Mouse (Mus musculus) layer of hippocampus, adult 9-11 months (tissue): Measurements from ENCODE around the gene Srp68.

Experiments
- DNase-seq: peaks from one replicate; pipeline ENCODE4 v3.0.0; 2022

Gene Srp68

DNA sequence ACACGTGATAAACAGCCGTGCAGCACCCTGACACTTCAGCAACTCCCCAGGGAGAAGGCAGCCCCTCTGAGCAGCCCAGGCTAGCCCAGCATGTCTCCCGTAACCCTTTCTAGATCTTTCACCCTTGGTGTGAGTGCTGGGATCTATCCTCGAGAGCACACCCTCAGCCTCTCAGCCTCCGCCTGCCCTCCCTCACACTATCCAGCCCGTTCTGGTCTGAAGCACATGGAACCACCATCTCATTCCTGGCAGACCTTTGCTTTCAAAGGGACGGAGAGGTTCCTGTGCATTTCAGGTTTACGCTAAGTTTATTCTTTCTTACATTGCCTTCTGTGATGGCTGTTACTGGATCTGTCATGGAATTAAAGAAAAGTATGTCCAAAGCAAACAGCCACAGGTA lies 29.4 kb downstream of the Srp68 start:
- DNase-seq: no peak

DNA sequence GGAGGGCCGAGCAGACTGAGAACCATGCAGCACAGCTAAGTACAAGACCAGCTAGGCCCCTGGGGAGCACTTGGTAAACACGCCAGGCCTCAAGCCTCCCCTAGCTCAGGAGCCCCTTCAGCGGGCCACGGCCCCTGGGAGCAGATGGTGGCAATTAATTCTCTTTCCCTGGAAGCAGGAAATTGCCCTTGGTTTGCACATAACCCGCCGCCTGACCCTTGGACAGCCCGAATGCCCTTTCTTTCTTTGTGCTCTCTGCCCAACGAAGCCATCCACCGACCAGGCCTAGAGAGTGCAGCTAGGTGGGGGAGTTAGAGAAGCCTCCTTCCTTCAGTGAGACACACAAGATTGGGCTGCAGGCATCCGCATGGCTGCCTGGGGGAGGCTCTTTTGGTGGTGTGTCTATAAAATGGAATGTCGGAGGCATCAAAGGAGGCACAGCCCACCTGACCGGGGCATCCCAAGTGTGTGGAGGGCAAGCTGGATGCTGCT lies 32.2 kb downstream of the Srp68 start:
- no peak for DNase-seq

DNA sequence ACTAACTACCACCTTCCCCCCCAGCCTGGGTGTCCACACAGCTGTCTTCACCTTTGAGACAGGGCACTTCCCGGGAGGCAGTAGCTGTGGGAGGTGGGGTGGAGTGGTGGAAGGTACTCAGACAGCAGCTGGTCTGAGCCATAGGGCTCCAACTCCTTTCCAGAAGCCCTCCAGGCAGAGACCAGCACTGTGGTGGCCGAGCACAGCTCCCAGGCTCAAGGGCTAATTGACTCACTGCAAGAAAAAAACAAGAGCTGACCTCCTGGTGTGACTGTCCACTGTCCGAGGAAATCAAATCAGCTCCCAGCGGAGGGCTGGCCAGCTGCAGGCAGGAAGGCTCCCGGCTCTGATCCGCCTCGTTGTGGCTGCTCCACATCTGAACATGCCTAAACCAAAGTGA lies 34.2 kb downstream of the Srp68 start:
- DNase-seq: no peak

DNA sequence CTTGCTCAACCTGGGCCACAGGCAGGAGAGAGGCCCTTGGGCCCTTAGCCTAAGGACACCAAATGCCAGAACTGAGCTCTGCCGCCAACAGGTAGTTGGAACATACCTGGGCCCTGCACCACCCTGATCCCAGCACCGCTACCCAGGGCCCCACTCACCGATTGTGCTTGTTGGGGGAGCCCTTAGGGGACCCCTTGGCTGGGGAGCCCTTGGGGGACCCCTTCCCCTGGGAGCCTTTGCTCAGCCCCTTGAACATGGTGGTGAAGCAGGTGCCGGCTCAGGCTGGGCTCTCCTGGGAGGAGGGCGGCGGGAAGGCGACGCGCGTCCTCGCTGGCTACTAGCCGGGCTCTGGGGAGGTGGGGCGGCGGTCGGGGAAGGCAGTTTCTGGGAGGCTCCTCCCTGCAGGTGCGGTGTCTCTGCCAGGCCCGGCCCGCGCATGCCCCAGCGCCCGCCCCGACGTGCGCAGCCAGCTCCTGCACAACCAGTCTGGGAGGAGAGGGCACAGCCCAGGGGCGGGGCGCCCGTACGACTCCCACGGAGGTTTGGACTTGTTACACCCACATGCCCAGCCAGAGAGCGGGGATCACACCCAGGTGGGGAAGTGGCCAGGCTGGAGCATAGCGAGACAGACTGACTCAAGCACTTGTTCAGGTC lies 36.1 kb downstream of the Srp68 start, which contains the start of gene Evpl:
Gene Evpl (minus strand): TSS at position 336 of the 654 bp plus-strand sequence.
- no peak for DNase-seq

DNA sequence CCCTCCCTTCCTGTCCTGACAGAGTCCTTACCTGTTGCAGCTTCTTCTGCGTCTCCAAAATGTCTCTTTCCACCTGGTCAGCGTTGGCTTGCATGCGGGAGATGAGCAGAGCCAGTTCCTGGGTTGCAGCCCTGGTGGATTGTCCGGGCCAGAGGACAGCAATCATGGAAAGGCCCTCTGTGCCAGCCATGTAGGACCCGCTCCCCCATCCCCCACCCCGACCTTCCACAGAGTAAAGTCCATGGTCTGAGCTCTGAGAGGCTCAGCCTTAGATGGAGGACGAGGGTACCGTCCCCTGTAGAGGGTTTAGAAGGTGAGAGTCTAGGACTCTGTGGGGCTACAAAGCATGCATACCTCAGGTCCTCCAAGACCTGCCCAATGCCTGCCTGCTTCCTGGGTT lies 39.1 kb downstream of the Srp68 start:
- no peak for DNase-seq

DNA sequence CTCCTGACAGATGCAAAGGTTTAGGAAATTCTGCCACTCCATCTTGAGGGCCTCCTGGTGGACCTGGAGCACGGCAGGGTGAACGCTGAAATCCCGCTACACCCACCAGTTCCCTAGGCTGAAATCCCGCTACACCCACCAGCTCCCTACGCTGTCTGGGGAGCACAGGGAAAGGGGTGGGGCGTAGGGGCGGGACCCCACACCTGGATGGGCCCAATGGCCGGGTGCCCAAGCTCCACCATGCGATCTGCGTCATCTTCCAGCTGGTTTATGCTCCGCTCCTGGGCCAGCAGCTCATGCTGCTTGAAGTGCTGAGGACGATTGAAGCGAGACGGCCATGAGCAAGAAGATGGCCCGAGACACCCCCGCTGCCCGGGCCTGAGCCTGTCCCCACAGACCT lies 41.6 kb downstream of the Srp68 start:
- no peak for DNase-seq

DNA sequence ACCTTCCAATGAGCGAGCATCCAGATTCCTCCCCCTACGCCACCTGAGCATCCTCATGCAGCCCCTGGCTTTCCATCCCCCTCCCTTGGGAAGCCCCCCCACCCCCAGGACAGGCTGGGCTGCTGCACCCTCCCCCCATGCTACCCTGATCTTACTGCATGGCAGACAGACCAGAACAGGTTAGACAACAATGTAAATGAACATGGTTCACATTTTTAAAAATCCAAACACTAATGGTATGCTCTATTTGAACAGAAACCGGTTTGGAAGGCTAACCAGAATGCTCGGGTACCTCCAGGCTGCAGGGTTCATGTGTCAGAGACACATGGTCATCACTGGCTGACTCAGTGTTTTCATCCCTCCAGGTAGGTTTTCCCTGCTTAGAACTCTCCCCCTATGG lies 45.3 kb downstream of the Srp68 start:
- DNase-seq: no peak

DNA sequence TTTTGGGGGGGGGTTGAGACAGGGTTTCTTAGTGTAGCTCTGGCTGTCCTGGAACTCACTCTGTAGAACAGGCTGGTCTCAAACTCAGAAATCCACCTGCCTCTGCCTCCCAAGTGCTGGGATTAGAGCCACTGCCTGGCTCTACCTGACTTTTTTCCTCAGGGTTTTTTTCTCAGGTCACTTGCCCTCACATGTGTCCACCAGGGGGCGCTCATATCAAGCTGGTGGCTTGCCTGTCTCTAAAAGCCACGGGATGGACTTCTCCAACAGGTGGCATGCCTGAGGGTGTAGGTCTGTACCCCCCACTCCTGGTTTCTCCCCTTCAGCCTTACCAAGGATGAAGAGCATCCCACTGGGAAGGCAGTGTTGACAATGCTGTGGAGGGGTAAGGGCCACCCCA lies 47.6 kb downstream of the Srp68 start:
- DNase-seq: peak; percentile 37

DNA sequence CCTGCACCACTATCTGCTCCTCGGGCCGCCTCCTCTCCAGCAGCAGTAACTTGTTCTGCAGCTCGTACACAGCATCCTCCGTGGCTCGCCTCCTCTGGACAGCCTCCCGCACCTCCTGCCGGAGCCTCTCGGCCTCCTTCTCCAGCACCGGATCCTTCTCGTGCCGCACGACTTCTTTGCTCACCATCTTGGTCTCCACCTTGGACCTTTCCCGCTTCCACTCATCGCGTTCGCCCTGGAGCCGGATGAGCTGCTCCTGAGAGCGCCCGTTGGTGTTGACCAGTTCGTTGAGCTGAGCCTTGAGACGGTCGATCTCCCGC lies 51.3 kb downstream of the Srp68 start:
- no peak for DNase-seq

DNA sequence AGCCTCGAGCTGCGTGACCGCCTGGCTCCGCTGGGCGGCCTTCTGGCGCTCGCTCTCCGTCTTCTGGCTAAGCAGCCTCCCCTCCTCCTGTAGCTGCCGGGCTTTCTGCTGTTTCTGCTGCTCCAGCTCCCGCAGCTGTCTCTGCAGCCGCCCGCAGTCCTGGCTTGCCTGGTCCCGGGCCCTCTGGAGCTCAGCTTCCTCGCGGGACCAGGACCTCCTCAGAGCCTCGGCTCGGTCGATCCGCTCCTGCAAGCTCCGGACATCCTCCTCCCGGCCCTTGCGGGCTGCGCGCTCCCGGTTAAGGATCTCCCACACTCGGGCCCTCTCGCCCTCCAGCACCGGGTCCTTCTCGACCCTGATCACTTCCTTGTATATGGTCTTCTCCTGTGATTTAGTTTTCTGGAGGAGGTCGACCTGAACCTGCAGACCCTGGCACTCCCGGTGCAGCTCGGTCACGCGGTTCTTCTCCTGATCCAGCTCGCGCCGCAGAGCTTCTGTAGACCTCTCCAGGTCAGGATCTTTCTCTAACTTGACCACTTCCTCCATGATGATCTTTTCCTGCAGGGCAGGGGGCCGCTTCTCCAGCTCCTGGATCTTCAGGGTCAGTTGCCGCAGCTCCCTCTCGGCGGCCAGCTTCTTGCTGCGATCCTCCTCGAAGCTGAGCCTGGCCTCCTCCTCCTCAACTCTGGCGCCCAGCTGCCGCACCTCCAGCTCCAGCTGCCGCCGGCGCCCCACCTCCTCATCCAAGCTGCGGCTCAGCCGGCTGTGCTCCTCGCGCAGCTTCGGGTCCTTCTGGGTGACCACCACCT lies 51.9 kb downstream of the Srp68 start:
- DNase-seq: no peak

DNA sequence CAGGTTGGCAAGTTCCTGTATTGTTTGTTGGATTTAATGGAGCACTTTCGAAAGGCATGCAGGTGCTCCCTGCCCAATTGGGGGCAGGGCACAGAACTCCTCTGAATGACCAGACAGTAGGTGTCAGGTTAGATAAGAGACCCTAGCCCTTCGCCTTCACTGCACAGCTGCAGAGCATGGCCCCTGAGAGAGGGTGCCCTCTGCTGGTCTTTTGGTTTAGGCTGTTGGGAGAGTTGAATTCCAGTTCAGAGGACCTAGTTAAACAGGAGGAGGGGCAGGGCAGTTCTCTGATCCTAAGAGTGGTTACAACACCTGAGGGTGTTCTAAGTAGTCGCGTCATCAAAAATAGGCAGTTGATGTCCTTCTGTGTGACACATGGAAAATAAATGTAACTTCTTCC lies 54.1 kb downstream of the Srp68 start:
- DNase-seq: no peak

DNA sequence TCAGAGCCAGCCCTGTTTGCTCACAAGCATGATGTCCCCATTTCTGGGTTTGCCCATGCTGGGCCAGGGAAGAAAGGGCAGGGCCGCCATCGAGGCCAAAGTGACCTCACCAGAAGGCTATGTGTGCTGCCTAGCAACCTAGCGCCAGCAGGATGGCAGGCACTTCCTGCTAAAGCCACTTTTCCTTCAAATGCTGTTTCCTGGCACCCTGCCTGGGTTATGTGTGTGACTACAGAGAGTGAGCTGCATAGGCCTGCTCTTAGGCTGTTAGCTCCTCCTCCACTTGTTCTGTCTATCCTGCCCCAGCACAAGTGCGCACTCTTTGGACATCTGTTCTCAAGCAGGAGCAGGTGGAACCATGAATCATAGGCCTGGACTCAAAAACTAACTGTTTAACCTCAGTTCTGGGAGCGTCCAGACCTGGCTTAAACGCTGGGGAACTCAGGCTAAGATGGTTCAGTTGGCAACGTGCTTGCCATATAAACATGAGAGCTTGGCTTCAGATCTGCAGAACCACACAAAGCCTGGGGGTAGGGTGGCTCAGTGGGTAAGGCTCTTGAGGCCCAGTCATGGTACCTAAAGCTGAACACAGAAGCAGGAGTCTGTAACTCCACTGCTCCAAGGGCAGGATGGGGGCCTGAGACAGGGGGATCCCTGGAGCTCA lies 55.1 kb downstream of the Srp68 start:
- peak; percentile 91 for DNase-seq

DNA sequence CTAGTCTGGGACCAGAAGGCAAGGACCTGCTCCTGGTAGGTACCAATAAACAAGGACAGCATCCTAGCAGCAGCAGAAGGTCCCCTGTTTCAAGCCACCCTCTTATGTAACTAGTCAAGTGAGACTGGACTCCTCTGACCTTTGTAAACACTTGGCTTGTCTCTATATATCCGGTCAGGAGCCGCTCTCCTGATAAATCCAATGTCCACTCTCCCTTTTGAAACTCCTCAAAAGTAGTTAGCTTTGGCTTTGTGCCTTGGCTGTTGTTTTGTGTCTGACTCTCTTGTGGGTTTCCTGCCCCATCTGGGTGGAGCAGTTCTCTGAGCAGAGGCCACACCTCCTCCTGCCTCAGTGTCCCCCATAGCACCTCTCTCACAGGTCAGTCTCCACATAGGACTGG lies 55.8 kb downstream of the Srp68 start:
- DNase-seq: no peak

DNA sequence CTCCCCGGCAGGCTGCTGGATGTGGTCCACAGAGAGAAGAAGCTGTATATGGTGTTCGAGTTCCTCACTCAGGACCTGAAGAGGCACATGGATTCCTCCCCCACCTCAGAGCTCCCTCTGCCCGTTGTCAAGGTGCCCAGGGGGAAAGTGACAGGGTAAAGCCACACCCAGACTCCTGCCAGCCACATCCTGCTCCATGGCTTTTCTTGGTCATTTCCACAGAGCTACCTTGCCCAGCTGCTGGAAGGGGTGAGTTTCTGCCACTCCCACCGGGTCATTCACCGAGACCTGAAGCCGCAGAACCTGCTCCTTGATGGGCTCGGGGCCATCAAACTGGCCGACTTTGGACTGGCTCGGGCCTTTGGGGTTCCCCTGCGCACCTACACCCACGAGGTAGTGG lies 57.5 kb downstream of the Srp68 start:
- no peak for DNase-seq

DNA sequence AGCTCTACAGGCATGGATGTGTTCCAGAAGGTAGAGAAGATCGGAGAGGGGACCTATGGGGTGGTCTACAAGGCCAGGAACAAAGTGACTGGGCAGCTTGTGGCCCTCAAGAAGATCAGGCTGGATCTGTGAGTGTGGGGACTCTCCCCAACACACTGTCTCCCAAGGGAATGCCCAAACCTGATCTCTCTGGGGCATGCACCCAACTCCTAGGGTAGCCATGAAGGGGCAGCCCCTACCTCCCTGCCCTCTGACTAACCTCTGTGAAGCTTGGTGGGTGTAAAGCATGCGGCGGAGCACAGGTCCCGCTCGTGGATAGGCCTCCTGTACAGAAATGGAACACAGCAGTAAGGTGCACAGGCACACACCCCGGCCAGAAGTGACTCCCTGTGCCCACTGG lies 58.0 kb downstream of the Srp68 start:
- no peak for DNase-seq

DNA sequence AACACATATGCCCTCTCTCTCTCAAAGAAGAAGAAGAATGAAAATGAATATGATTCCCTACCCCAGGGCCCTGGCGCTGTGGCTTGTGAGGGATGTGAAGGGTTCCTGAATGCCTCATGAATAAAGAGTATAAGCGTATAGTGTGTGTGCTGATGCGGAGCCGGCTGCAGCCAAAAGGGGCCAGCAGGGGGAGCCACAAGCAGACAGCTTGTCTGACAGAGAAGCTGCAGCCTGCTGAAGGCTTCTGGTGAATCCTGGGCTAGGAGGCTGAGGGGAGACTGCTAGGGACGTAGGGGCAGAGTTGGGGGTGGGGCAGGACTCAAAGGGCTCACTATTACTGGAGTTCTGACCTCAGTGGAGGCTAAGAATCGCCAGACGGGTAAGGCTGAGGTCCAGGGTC lies 58.8 kb downstream of the Srp68 start:
- DNase-seq: no peak

DNA sequence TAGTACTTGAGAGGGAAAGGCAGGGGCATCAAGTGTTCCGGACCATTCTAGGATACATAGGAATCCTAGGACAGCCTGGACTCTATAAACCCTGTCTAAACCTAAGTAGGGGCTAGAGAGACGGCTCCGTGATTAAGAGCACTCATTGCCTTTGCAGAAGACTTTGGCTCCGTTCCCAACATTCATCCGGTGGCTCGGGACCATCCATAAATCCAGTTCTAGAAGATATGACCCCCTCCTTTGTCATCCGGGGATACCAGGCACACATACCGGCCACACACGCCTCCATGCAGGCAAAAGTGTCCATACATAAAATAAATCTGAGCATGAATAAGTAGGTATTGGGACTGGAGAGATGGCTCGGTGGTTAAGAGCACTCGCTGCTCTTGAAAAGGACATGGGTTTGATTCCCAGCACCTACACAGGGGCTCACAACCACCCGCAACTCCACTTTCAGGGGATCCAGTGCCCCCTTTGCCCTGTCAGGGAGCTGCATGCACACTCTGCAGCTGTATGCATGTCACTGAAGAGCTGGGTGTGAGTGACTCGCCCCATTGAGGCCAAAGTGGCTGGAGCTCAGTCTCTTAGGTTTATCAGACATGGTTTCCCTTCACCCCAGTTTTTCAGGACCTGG lies 60.0 kb downstream of the Srp68 start:
- DNase-seq: no peak

DNA sequence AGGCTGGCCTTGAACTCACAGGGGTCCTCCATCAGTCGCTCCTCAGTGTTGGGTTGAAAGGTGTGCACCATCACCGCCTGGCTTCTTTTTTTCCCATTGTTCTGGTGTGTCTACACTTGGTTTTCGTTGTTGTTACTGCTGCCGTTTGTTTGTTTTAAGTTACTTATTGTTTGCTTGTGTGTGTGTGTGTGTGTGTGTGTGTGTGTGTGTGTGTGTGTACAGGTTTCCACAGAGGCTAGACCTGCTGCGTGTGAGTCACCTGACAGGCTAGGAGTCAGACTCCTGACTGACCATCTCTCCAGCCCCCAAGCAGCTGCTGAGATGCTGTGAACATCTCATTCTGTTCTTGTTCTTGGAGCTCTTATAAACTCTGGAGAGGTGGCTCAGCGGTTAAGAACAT lies 61.2 kb downstream of the Srp68 start:
- DNase-seq: no peak

DNA sequence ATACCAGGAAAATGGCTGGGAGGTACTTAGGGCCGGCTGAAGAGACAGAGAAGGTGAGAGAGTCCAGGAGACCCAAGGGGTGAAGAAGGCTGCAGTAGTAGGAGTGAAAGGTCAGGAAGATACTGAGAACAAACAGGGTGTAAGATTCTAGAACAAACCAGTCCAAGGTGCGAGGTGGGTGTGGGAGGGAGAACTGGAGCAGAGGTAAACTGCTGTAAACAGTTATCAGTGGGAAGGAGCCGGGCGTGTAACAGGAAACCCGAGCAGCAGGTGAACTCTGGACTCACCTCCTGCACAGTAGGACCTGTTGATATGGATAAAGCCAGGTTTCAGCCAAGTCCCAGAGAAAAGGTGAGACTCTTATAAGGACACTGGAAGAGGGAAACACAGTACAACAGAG lies 63.3 kb downstream of the Srp68 start:
- DNase-seq: no peak

DNA sequence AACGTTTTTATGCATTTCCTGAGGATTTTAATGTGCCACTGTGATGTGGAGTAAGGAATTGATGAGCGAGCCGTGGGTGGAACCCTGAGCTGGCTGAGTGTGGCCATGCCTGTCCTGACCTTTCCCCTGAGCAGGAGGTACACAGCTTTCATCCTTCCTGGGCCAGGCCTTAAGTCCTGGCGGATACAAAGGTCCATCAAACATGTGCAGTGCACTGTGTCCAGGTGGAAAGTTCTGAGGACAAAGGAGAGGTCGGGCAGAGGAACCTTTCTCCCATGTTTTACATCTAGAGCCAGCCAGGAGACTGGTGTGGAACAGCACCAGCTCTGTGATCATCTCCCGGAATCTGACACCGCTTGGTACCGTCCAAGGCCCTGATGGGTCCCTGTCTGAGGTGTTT lies 64.8 kb downstream of the Srp68 start:
- no peak for DNase-seq

DNA sequence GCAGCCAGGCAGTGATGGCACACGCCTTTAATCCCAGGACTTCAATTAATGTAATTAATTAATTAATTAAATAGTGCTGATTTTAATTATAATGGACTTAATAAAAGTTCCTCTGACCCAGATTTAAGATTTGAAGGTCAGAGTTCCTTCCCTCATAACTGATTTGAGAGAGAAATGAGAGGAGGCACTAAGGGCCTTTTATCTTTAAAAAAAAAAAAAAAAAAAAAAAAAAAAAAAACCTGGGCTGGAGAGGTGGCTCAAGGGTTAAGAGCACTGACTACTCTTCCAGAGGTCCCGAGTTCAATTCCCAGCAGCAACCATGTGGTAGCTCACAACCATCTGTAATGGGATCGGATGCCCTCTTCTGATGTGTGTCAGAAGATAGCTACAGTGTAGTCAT lies 65.4 kb downstream of the Srp68 start:
- no peak for DNase-seq

DNA sequence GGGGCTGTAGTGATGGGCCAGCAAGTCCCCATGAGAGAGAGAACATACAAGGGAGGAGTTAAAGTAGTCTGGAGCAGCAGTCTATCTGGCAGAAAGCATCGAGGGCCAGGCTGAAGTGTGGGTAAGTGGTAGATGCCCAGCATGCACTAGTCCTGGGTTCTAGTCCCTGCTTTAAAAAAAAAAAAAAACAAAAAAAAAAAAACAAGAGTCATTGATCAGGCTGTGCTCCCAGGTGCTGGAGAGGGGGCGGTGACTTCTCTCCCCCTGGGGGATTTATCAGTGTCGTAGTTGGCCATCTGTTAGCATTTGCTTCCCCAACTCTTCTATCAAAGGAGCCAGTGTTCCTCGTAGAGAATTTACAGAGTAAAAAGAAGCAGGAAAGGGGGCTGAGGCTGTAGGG lies 67.3 kb downstream of the Srp68 start:
- DNase-seq: no peak

DNA sequence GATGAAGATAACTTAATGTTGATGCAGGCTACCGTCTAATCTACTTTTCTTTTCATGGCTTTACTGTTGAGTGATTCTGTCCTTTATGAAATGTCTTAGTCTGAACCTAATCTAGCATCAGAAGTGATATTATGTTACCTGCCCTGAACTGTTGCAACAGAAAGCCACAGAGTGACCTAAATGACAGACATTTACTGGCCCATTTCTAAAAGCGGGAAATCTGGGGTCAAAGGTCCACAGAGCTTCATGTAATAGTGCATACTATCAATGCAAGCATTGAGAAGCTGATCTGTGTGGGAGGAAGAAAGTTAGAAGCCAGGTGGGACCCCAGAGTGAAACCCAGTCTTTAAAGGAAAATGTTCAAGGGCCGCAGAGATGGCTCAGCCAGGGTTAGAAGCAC lies 70.9 kb downstream of the Srp68 start:
- no peak for DNase-seq

DNA sequence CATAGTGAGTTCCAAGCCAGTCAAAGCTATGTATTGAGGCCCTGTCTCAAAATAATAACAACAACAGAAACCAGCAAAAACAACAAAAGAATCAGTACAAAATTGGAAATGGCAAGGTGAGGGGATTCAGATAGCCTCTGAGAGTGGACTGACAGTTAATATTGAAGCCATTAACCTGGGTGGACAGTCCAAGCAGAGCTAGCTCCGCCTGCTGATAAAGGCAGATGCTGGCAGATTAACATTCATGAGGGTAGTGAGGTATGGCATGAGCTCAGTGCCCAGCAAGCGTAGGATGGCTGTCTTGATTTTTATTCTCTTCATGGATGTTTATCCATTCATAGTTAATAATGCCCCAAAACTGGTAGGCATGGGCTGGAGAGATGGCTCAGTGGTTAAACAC lies 72.9 kb downstream of the Srp68 start:
- no peak for DNase-seq
